Mouse (Mus musculus): ENCODE data around the gene Pdzd3.
A peak's percentile ranks its signal among the peaks of the same experiment; 100 is the strongest.
"Not testable (repeated sequence)": the region's sequence is repeated elsewhere in the genome, so short reads cannot be mapped to it uniquely, and the experiment has no call there.

Gene Pdzd3

DNA sequence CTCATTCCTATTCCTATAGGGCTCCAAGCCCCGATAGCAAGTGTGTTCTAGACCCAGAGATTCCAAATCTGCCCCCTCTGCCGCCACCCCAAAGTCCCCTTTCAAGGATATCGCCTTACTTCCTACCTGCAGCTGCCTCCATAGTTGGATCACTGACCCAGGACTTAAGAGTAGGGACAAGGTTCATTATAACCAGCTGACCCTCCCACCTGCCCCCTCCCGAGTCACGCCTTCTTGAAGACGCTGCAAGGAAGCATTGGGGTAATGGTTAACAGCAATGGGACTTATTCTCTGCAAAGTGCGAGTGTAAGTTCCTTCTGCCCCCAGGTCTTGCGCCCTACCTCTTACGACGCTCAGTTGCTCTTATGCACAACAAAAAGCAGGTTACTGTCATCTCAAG, at the start of gene Pdzd3:
Gene Pdzd3, minus strand, starts transcription at position 158 of the 400 bp plus-strand sequence.
- no peak for DNase-seq (ENCODE audit: low spot score)

DNA sequence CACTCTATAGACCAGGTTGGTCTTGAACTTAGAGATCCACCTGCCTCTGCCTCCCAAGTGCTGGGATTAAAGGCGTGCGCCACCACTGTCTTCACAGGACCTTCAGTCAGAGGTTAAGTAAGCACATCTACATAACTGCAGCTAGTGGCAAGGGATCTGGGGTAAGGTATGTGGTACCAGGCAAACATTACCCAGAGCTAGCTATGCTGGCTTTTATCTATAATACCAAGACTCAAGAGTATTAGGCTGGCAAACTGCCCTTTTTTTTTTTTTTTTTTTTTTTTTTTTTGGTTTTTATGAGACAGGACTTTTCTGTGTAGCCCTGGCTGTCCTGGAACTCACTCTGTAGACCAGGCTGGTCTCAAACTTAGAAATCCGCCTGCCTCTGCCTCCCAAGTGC, 48.7 kb upstream of the Pdzd3 start:
- not testable (repeated sequence) for DNase-seq (ENCODE audit: low spot score)

GRCm38 (mm10) chr9:44292490-44292889, 41.2 kb upstream of the Pdzd3 start:
- DNase-seq (ENCODE audit: low spot score): peak; percentile 30

GRCm38 (mm10) chr9:44288959-44289291, 37.7 kb upstream of the Pdzd3 start:
- no peak for DNase-seq (ENCODE audit: low spot score)

DNA sequence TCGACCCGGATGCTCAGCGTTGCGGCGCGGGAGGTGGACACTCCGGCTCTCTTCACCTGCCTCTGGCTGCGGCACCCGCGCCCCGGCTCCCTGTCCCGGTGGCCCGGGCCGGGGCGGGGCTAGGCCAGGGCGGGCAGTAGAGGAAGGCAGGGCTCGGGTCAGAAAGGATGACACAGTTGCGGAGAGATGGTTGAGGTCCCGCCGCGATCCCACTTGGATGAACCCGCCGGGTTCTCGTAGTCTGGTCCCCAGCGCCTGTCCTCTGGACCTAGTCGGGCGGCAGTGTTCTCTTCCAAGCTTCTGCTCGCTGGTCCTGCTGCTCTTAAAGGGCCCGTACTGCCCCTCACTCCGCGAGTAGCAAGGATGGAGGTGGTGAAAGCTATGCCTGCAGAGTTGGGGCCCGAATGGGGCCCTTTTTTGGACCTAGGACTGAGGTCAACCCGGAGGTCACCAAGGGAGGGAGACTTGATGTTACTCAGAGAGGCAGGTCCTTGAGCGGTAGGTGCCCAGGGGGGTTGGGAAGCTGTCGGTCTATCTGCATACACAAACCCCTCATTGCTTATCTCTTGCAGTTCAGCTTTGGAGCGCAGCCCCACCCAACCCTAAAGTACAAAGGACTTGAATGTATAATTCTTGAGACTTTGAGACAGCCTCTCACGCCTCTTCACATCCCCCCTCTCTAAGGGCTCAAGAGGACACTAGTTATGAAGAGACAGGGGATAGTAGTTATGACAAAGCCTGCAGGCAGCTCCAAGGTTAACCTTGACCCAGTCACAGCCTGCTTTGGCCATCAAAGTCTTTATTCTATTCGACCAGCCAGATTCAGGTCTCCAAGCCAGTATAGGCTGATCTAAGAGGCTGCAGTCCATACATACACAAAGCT, 37.0 kb upstream of the Pdzd3 start, which contains the start of gene Abcg4:
Gene Abcg4, minus strand, starts transcription at position 540 of the 883 bp plus-strand sequence.
- no peak for DNase-seq (ENCODE audit: low spot score)

DNA sequence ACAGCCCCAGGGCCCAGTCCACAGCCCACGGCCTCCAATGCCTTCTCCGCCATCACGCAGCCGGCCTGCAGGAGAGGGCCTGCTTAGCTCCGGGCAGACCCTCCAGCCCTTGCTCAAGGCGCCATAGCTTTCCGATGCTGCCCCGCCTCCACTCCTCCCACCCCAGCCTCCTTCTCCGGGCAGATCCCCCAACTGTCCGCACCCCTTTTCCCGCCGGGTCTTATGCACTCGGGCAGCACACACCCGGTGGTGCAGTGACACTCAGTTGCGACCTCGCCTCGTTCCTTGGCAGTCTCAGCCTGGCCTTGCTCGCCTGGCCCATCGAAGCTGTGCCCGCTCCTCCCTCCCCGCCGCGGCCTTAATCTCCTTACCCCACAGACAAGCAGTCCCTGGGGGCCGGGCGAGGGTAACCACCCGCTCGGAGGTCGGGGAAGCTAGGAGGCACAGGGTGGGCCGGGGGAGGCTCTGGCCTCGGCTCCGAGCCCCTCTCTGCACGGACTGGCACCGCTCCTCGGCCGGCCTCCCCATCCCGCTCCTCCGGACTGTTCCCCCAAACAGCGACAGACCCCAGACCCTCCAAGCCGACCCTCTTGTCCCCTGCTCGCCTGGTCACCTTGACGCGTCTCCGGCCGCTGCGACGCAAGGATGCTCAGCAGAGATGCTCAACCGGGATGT, 36.3 kb upstream of the Pdzd3 start:
- no peak for DNase-seq (ENCODE audit: low spot score)

DNA sequence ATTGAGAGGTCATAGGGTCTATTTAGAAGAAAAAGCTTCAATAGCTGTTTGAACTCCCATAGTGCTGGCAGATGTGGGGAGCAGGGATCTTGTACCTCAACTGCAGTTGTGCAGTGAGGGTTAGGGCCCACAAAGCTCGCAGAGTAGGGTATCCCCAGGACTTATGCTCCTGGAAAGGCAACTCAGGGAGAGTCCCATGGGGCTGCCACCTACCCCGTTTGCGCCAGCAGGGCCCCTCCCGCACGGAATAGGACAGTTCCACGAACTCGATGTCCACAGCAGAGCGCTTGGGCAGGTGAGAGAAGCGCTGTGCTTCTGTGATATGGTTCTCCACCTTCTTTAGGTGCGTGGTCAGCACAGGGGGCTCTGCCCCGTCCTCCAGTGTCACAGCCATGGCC, 35.7 kb upstream of the Pdzd3 start:
- DNase-seq (ENCODE audit: low spot score): no peak

DNA sequence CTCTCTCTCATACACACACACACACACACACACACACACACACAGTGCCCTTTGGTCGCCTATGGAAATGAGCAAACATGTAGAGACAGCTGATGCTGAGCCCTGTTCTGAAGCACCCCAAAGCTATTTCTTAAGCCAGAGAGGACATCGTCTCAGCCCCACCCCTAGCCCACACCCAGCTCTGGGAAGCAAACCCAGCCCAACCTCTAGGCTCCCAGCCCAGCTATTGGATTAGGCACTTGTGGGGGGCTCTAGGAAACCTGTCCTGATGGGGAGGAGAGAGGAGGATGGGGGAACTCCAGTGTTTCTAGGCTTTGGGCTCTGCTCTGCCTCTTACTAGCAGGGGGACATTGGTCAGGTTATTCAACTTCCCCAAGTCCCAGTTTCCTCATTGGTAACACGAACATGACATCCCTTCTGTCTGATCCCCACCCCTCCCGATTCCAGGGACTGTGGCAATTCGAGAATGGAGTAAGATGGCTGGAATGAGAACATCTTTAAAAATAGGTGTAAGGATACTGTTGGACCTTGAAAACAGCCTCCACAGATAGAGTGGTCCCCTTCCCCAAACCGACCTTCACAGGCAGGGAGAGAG, 35.1 kb upstream of the Pdzd3 start:
- no peak for DNase-seq (ENCODE audit: low spot score)

DNA sequence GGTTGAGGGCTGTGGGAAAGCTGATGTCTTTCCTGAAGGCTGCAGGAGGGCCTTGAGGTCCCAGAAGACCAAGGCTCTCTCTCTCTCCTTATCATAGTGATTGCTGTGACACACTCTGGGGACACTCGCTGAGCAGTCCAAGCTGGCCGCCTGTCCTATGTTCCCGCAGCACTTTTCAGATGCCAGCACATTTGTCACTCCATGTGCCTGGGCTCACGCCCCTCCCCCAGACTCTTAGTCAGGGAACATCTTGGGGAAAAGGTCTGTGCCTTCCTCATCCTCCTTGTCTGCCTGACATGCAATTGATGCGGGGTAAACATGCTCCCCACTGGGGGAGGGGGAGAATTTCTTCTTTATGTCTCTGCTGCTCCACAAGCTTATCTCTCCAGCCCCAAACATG, 31.9 kb upstream of the Pdzd3 start:
- no peak for DNase-seq (ENCODE audit: low spot score)

GRCm38 (mm10) chr9:44269973-44270372, 18.7 kb upstream of the Pdzd3 start:
- no peak for DNase-seq (ENCODE audit: low spot score)

GRCm38 (mm10) chr9:44269077-44269476, 17.8 kb upstream of the Pdzd3 start:
- DNase-seq (ENCODE audit: low spot score): no peak

- DNase-seq (ENCODE audit: low spot score): no peak
These were observed 17.2 kb upstream of the Pdzd3 start, which contains the start of gene Nlrx1 for GRCm38 (mm10) chr9:44268432-44268831. Nlrx1 (minus strand) TSS chr9:44268599.

- peak; percentile 54 for DNase-seq (ENCODE audit: low spot score)
These were observed 16.7 kb upstream of the Pdzd3 start for GRCm38 (mm10) chr9:44268027-44268360.

DNA sequence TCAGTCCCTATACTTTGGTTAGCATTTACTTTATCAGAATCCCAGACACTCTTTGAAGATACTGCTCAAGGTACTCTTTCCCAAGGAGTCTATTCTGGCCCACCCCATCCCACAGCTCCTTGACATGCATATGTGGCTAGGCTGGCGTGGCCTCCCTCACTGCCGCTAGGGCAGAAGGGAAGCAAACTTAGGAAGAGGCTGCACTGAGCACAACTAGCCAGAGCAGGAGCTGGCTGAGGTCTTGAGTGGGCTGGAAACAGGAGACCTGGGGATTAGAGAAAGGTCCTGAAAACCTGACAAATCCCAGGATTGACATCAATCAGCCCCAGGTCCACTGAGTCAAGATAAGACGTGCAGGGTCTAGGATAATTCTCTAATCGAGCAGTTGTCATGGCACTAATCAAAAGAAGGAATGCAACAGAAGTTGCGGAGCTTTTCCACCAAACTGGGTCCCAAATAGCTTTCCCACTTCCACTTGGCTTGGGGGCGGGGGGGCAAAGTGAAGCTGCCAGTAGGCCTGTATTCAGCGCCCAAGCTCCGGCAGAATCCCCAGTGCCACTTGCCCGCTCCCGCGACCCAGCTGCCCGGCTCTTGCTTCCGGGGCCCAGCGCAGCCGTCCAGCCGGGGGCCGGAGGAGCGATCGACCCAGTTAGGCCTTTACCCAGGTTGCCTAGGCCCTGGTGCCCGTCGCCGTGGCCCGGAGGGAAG, 16.2 kb upstream of the Pdzd3 start:
- peak; percentile 20 for DNase-seq (ENCODE audit: low spot score)

GRCm38 (mm10) chr9:44266478-44267226, 15.4 kb upstream of the Pdzd3 start:
- DNase-seq (ENCODE audit: low spot score): peak; percentile 28

- no peak for DNase-seq (ENCODE audit: low spot score)
These were observed 10.1 kb upstream of the Pdzd3 start for GRCm38 (mm10) chr9:44261388-44261787.

DNA sequence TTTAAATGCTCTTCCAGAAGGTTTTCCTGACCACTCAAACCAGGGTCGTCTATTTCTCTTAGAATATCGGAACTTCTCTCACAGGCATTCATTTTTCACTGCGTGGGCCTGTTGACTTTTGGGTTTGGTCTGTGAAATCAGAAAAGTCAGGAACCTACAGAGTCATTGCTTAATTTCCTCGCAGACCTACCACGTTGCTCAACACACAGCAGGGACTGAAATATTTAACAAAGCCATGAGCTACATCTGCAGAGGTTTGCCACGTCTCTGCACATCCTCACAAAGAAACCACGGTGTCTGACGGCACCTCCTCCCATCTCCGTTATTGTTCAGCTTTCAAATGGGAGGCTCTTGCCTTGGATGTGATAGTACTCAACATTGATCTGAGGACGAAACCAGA, 7.7 kb upstream of the Pdzd3 start:
- no peak for DNase-seq (ENCODE audit: low spot score)

DNA sequence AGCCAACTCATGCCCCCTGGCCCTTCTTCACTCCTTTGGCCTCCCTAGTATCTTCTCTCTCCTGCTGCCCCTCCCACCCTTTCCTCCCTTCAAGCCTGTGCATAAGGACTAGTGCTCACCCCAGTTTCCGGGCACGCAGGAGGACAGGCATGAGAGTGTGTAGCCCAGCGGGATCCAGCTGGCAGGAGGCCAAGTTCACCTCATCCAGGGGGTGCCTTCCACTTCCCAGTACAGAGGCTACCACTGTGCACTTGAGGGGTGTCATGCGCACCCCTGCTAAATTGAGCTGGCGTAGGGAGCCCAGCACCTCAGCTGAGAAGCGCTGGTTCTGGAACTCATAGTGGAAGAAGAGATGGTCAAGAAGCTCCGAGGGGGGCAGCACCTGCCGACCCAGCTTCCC, 4.9 kb upstream of the Pdzd3 start:
- no peak for DNase-seq (ENCODE audit: low spot score)

GRCm38 (mm10) chr9:44255136-44255521, 3.9 kb upstream of the Pdzd3 start:
- no peak for DNase-seq (ENCODE audit: low spot score)

- no peak for DNase-seq (ENCODE audit: low spot score)
These were observed 3.4 kb upstream of the Pdzd3 start for GRCm38 (mm10) chr9:44254508-44255135.

DNA sequence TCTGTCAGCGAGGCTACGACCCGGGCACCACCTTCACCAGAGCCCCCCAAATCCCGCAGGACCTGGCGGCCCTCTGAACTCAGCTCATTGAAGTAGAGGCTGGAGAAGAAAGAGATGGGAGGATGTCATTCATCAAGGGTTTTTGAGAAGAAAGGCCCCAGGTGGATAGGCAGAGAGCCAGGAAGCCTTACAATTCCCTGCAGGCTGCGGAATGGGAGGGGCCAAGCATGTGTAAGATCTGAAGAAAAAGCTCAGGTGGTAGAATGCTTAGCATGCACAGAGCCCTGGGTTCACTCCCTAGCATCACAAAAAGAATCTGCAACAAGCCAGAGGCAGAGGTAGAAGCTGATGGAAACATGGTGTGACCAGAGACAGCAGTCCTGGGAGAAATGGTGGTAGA, 2.2 kb upstream of the Pdzd3 start:
- DNase-seq (ENCODE audit: low spot score): no peak
